Mouse (Mus musculus) neural tube, embryonic 14.5 days (tissue): ENCODE results near the gene Nprl3. TPM values are rescaled to one million over a fixed set of nuclear protein-coding genes. Genes with fewer than 3 reads are reported as not detected.
"Not testable (repeated sequence)": the region's sequence is repeated elsewhere in the genome, so short reads cannot be mapped to it uniquely, and the experiment has no call there.

Source experiments
- ATAC-seq: fragments of 200-750 bp; cut with Nextera tagmentation; 2 replicates; pipeline ENCODE4 v1.8.0; 2017; ENCODE audit warnings: low read depth, mild to moderate bottlenecking, moderate TSS enrichment, moderate library complexity
- H3K27ac ChIP-seq: fragments of 300-500 bp; sonication (generic); 2 replicates; pipeline ENCODE4 v1.5.1; 2014; ENCODE audit warnings: low read depth, mild to moderate bottlenecking, control low read depth, low read length, moderate library complexity, mixed read lengths
- H3K27me3 ChIP-seq: fragments of 300-500 bp; sonication (generic); 2 replicates; pipeline ENCODE4 v1.6.1; 2014; ENCODE audit warnings: low read length; ENCODE audit not compliant: control insufficient read depth, insufficient read depth
- H3K36me3 ChIP-seq: fragments of 300-500 bp; sonication (generic); 2 replicates; pipeline ENCODE4 v1.6.1; 2014; ENCODE audit warnings: low read length, mixed read lengths; ENCODE audit not compliant: control insufficient read depth, insufficient read depth
- H3K4me1 ChIP-seq: fragments of 300-500 bp; sonication (generic); 2 replicates; pipeline ENCODE4 v1.6.1; 2014; ENCODE audit warnings: low read length; ENCODE audit not compliant: control insufficient read depth, insufficient read depth
- H3K4me2 ChIP-seq: fragments of 300-500 bp; sonication (generic); 2 replicates; pipeline ENCODE4 v1.6.1; 2014; ENCODE audit warnings: mild to moderate bottlenecking, low read depth, low read length, control low read depth
- H3K4me3 ChIP-seq: fragments of 300-500 bp; sonication (generic); 2 replicates; pipeline ENCODE4 v1.5.1; 2014; ENCODE audit warnings: low read depth, low read length, control low read depth, mixed read lengths
- H3K9ac ChIP-seq: fragments of 300-500 bp; sonication (generic); replicated peaks from 2 replicates; pipeline ENCODE4 v1.6.1; 2014; ENCODE audit warnings: low read depth, mild to moderate bottlenecking, control low read depth, low read length, mixed read lengths
- H3K9me3 ChIP-seq: fragments of 300-500 bp; sonication (generic); 2 replicates; pipeline ENCODE4 v1.6.1; 2016; ENCODE audit warnings: low read length; ENCODE audit not compliant: control insufficient read depth
- WGBS: fragments of 180-500 bp; shearing (Covaris S2); extraction: QIAGEN DNeasy Blood & Tissue Kit; methylation state at CpG from one replicate; pipeline ENCODE4 v1.1.7; 2014; 5-methylcytosine and 5-hydroxymethylcytosine counted together
- polyA plus RNA-seq: library from polyadenylated mRNA; unstranded; fragments of >200 nt; fragmentation: Nextera tagmentation; extraction: Ambion mirVana; gene quantifications from 2 replicates; pipeline ENCODE4 v1.2.1, GENCODE M21; 2014

Gene Nprl3
- polyA plus RNA-seq, 1 experiment from 2014 or later = 32.7 TPM

DNA sequence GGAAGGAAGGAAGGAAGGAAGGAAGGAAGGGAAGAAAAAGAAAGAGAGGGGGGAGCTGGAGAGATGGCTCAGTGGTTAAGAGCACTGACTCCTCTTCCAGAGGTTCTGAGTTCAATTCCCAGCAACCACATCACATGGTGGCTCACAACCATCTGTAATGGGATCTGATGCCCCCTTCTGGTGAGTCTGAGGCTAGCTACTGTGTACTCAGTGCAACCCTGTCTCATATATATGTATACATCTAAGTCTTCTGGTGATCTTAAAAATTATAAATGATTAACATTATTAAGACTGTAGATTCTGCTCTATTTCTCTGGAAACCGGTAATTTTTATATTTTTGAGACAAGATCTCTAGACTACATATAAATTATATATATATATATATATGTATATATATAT lies 66.5 kb downstream of the Nprl3 start:
- not testable (repeated sequence) for H3K9ac ChIP-seq, H3K27me3 ChIP-seq, H3K4me1 ChIP-seq, H3K4me3 ChIP-seq, H3K4me2 ChIP-seq, H3K27ac ChIP-seq, H3K36me3 ChIP-seq, ATAC-seq, H3K9me3 ChIP-seq
- 62% methylated on average over 1 of the region's 1 CpGs for WGBS

DNA sequence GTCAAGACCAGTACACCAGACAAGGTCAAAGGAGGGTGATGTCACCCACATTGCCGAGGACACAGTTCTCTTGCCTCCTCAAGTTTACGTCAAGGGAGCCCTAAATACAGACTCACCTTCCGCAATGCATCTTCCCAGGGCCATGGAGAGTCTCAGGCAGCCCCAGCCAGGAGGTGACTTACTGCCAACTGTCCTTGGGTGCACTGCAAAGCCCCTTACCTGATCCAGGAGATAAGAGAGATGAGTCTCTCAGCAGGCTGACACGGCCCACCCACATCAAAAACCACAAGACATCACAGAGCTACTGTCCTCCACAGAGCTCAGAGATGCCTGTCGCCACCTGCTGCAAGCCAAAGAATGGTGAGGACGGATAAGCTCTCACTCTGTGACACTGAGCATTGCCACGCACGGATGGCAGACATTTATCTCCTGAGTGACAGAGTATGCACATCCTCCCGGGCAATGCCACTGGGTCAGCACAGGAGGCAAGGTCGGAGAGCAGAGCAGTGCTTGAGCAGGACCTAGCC lies 67.4 kb downstream of the Nprl3 start, which contains the start of gene Il9r:
Il9r (minus strand) TSS at position 205 of the 527 bp plus-strand sequence.
- Histone ChIP-seq H3K9ac (no peak within 1 kb of the TSS), H3K4me2 (no peak within 1 kb of the TSS), H3K27me3 (no peaks in the 10 kb centered on the region), H3K9me3 (no peaks in the 10 kb centered on the region), H3K4me3 (no peak within 1 kb of the TSS), H3K4me1 (no peaks in the 10 kb centered on the region), H3K27ac (no peak within 1 kb of the TSS), H3K36me3 (no peaks in the 10 kb centered on the region)
- ATAC-seq = no peak
- 79% methylated on average over 10 of the region's 10 CpGs for whole genome bisulfite sequencing

DNA sequence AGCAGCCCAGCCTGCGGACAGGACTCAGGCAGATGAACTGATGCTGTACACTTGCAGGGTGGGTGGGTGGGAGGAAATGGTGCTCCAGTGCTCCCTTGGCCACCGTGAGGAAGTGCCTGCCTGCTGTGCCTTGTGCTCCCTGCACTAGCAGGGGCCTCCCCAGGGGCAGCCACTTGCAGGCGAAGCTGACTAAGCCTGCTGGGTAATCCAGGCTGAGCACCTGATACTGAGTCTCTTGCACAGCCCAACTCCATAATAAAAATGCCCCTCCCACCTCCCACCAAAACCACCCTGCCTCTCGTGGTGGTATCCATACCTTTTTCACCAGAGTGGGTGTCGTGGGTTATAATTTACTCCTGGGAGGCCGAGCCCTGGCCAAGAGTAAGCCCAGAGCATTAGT lies 68.3 kb downstream of the Nprl3 start:
- Histone ChIP-seq H3K27ac (no peak overlapping the region), H3K4me3 (no peak overlapping the region), H3K9me3 (no peaks in the 10 kb centered on the region), H3K4me2 (no peak overlapping the region), H3K36me3 (no peaks in the 10 kb centered on the region), H3K27me3 (no peaks in the 10 kb centered on the region), H3K4me1 (no peaks in the 10 kb centered on the region), H3K9ac (no peak overlapping the region)
- 46% methylated on average over 6 of the region's 6 CpGs for WGBS
- no peak for ATAC-seq

DNA sequence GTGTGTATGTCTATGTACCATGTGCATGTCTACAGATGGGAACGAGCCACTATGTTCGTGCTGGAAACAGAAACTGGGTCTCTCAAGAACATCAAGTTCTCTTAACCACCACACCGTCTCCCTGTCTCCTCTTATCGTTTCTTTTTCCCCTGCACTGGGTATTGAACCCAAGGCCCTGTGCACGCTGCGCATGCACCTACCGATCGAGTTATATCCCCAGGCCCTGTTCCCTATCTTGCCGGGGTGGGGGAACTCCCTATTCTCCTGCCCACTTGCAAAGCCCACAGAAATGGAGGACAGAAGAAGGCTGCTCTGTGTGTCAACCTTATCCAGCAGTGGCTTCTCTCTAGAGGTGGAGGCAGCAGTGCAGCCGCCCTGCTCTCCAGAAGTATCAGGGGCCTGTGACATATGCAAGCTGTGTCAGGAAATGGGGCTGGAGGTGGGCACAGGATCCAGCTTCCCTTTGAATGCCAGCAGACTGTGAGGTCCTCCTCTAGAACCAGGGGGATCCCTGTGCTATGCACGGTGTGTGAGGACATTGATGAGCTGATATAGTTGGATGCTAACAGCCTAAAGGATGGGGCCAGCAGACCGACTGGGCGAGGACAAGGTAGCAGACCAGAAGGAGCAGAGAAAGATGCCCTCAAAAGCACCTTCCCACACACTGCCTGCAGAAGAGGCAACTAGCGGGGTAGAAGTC lies 69.1 kb downstream of the Nprl3 start:
- no peak for ATAC-seq
- H3K4me1 ChIP-seq = no peaks in the 10 kb centered on the region
- no peak overlapping the region for H3K27ac ChIP-seq
- H3K36me3 ChIP-seq = no peaks in the 10 kb centered on the region
- no peak overlapping the region for H3K4me2 ChIP-seq
- H3K9me3 ChIP-seq = no peaks in the 10 kb centered on the region
- no peak overlapping the region for H3K9ac ChIP-seq
- 76% methylated on average over 14 of the region's 14 CpGs for WGBS
- no peak overlapping the region for H3K4me3 ChIP-seq
- no peaks in the 10 kb centered on the region for H3K27me3 ChIP-seq

DNA sequence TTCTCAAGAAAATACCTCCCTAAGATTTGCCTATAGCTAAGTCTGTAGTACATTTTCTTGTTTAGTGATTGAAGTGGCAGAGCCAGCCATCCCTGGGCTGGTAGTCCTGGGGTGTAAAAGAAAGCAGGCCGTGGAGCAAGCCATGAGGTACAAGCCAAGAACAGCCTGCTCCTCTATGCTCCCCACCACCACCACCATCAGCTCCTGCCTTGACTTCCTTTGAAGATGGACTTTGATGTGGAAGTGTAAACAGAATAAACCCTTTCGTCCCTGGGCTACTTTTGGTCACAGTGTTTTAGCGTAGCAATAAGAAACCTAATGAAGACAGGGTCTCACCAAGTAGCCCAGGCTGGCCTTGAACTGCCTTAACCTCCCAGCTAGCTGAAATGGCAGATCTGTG lies 69.7 kb downstream of the Nprl3 start:
- H3K4me3 ChIP-seq = no peak overlapping the region
- ATAC-seq = no peak
- no peak overlapping the region for H3K4me2 ChIP-seq
- H3K9me3 ChIP-seq = no peaks in the 10 kb centered on the region
- H3K27ac ChIP-seq = no peak overlapping the region
- H3K36me3 ChIP-seq = no peaks in the 10 kb centered on the region
- no peak overlapping the region for H3K9ac ChIP-seq
- H3K27me3 ChIP-seq = no peaks in the 10 kb centered on the region
- WGBS = 58% methylated on average over 3 of the region's 3 CpGs
- H3K4me1 ChIP-seq = no peaks in the 10 kb centered on the region

DNA sequence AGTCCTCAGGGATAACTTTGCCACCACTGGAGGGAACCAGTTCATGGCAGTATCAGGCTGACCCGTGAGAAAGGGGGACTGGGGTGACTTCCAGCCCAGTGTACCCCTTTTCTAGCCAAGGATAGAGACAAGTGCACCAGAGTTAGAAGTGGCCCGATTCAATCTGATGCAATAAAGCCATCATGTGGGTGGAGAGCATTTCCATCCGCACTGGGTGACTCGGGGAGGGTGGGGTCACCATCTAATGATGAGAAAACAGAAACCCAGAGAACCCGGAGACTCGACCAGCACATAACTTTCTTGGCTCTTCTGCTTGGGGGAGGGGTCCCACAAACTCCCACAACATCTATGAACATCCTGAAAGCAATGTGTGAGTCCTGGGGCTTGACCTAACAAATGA lies 70.8 kb downstream of the Nprl3 start:
- WGBS = 71% methylated on average over 6 of the region's 6 CpGs
- H3K4me3 ChIP-seq = no peak overlapping the region
- ATAC-seq = no peak

DNA sequence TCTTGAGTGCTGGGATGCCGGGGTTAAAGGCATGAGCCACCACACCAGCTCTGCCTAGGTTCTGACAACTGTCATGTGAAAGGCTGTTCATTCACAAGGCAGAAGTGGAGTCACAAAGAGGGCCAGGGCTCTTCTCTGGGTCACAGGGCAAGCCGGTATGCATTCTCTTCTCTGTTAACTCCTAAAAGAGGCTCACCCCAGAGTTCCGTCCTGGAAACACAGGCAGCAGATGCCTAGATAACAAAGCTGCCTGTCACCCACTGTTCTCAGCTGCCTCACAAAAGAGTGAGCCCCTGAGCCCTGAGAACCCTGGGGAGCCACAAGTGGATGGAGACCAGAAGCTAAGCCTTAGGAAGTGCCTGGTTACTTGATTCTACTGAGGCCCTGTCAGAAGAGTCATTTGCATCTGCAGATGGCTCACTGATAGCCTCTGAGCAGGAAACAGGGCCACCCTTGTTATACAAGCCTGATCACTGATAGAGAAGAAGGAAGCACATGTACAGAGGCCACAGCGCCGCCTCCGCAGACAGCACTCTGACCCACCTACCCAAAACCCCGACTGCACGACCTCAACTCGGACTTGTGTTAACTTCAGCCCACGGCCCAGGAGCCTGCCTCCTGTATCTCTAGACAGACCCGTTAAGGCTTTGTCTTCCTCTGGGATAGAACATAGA lies 71.5 kb downstream of the Nprl3 start:
- no peaks in the 10 kb centered on the region for H3K36me3 ChIP-seq
- H3K9me3 ChIP-seq = no peaks in the 10 kb centered on the region
- H3K27me3 ChIP-seq = no peaks in the 10 kb centered on the region
- H3K4me3 ChIP-seq = no peak overlapping the region
- no peak overlapping the region for H3K4me2 ChIP-seq
- no peak for ATAC-seq
- whole genome bisulfite sequencing = 44% methylated on average over 11 of the region's 11 CpGs
- H3K4me1 ChIP-seq = no peaks in the 10 kb centered on the region
- no peak overlapping the region for H3K27ac ChIP-seq
- H3K9ac ChIP-seq = no peak overlapping the region

More for the DNA sequence above, 70.8 kb downstream of the Nprl3 start:
- no peaks in the 10 kb centered on the region for H3K27me3 ChIP-seq
- H3K9ac ChIP-seq = no peak overlapping the region
- H3K9me3 ChIP-seq = no peaks in the 10 kb centered on the region
- no peaks in the 10 kb centered on the region for H3K4me1 ChIP-seq
- H3K4me2 ChIP-seq = no peak overlapping the region
- no peaks in the 10 kb centered on the region for H3K36me3 ChIP-seq
- no peak overlapping the region for H3K27ac ChIP-seq

DNA sequence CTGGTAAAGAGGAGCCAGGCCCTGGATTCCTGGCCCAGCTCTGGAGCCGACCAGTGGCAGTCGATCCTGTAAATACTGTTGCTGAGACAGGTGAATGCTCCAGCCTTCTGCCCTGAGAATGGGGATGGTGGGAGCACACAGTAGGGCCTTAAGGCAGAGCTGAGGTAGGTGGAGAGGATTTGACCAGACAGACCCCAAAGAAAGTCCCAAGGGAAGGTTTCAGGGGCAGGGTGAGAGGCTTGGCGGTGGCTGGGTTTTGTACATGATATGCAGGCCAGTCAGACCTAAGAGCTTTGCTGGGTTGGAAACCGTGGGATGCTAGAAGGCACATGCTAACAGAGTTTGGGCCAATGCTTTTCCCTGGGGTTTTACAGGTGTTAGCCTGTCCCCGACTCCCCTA lies 72.9 kb downstream of the Nprl3 start:
- no peaks in the 10 kb centered on the region for H3K4me1 ChIP-seq
- 87% methylated on average over 5 of the region's 5 CpGs for WGBS
- H3K27ac ChIP-seq = no peak overlapping the region
- no peak for ATAC-seq
- no peaks in the 10 kb centered on the region for H3K36me3 ChIP-seq
- H3K4me3 ChIP-seq = no peak overlapping the region
- H3K27me3 ChIP-seq = no peaks in the 10 kb centered on the region
- no peaks in the 10 kb centered on the region for H3K9me3 ChIP-seq
- no peak overlapping the region for H3K4me2 ChIP-seq
- no peak overlapping the region for H3K9ac ChIP-seq

DNA sequence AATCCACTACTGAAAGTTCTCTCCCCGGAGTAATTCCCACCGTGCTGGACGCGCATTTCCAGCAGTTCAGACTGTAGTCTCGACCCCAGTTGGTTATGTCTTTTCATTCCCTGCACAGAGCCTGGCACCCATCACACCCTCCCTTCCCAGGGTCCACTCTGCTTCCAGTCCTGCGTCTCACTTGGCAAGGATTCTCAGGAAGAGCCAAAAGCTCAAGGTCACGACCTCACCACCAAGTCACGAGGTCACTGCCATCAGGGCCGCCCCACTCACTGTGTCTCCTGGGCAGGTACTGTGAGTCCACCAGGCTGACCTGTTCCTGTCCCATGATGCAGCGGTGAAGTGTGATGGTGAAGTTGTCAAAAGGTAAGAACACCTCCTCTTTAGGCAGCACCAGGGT lies 73.4 kb downstream of the Nprl3 start:
- Histone ChIP-seq H3K4me1 (no peaks in the 10 kb centered on the region), H3K27ac (no peak overlapping the region), H3K27me3 (no peaks in the 10 kb centered on the region), H3K4me3 (no peak overlapping the region), H3K9ac (no peak overlapping the region), H3K9me3 (no peaks in the 10 kb centered on the region), H3K4me2 (no peak overlapping the region), H3K36me3 (no peaks in the 10 kb centered on the region)
- WGBS = 85% methylated on average over 10 of the region's 10 CpGs
- ATAC-seq = no peak
